Mouse (Mus musculus) stomach, postnatal 0 days (tissue): ENCODE results near the gene Tpm1.

Source experiments
- CTCF ChIP-seq: IDR thresholded peaks from 2 replicates; pipeline ENCODE4 v1.5.1; 2016; ENCODE audit warnings: antibody characterized with exemption, low read depth, mild to moderate bottlenecking, moderate library complexity
- EP300 ChIP-seq: optimal IDR thresholded peaks from 2 replicates; pipeline ENCODE3; 2016; ENCODE audit warnings: antibody characterized with exemption

GRCm38 (mm10) chr9:67047606-67048482, 1.4 kb downstream of the Tpm1 start:
- no peak for TF ChIP-seq EP300
- no peak for TF ChIP-seq CTCF
